Mouse (Mus musculus) adrenal gland, adult 18-20 months (tissue): ENCODE results near the gene 9030624G23Rik. TPM values are rescaled to one million over a fixed set of nuclear protein-coding genes. Genes with fewer than 3 reads are reported as not detected.
"Not testable (repeated sequence)": the region's sequence is repeated elsewhere in the genome, so short reads cannot be mapped to it uniquely, and the experiment has no call there.

ENCODE experiments used
- DNase-seq, 2 experiments: peaks; one replicate each; pipeline ENCODE4 v3.0.0; 2021 to 2022; ENCODE audit warnings: low spot score in 2 of 2
- long read RNA-seq, 2 experiments: library from polyadenylated mRNA; stranded (forward); transcript quantifications; one replicate each; pipeline ENCODE4 v2.0.0; 2021
- total RNA-seq, 2 experiments: library from RNA; stranded (reverse); gene quantifications; 1 replicate in 1 of 2; 2 replicates in 1 of 2; pipeline ENCODE4 v1.2.3; 2021

9030624G23Rik gene
- under 1 TPM; 0.46 to 0.70 TPM for total RNA-seq
- long read RNA-seq, experiment 1: 0 reads
- long read RNA-seq, experiment 2: 0 reads

GRCm38 (mm10) chr12:24097108-24097520, at the start of gene 9030624G23Rik:
Gene 9030624G23Rik (minus strand): TSS chr12:24097246.
- DNase-seq: peak; percentile 43 to 45

GRCm38 (mm10) chr12:24083096-24083495, 13.9 kb downstream of the 9030624G23Rik start:
- DNase-seq: not testable (repeated sequence)
